Mouse (Mus musculus): ENCODE data around the gene Hpse. TPM values are rescaled to one million over a fixed set of nuclear protein-coding genes. Genes with fewer than 3 reads are reported as not detected.

Hpse gene
- polyA plus RNA-seq, 1 experiment from 2014 or later, result 0.95 TPM

- Histone ChIP-seq H3K4me2 (replicated peaks) (no peak overlapping the region), H3K36me3 (no peaks in the 10 kb centered on the region), H3K27ac (no peak overlapping the region), H3K27me3 (replicated peaks) (no peaks in the 10 kb centered on the region), H3K4me3 (no peak overlapping the region), H3K4me1 (no peaks in the 10 kb centered on the region), H3K9me3 (no peaks in the 10 kb centered on the region), H3K9ac (no peak overlapping the region)
- 89% methylated on average over 8 of the region's 8 CpGs for WGBS
- no peak for ATAC-seq (ENCODE audit: low FRiP score, low read depth)
These were observed 86.9 kb downstream of the Hpse start for GRCm38 (mm10) chr5:100632540-100633129.

Other genes with a start within 250 kb of the Hpse start
- 11.9 and 14.8 TPM in 2 replicates for gene Lin54, start 219.1 kb downstream of the Hpse start, polyA plus RNA-seq (2016; fragmentation: Nextera tagmentation; extraction: Ambion mirVana)
- 184 and 197 TPM in 2 replicates for gene Cops4, start 201.4 kb downstream of the Hpse start, polyA plus RNA-seq (2016; fragmentation: Nextera tagmentation; extraction: Ambion mirVana)
- gene Plac8, start 147.5 kb downstream of the Hpse start, polyA plus RNA-seq (2016; fragmentation: Nextera tagmentation; extraction: Ambion mirVana), result 1.2 and 1.9 TPM in 2 replicates
- 47.5 and 52.5 TPM in 2 replicates for gene Coq2, start 44.6 kb downstream of the Hpse start, polyA plus RNA-seq (2016; fragmentation: Nextera tagmentation; extraction: Ambion mirVana)
- gene Helq, start 78.9 kb upstream of the Hpse start, polyA plus RNA-seq (2016; fragmentation: Nextera tagmentation; extraction: Ambion mirVana), result 21.2 and 21.6 TPM in 2 replicates
- gene Mrps18c, start 78.9 kb upstream of the Hpse start, polyA plus RNA-seq (2016; fragmentation: Nextera tagmentation; extraction: Ambion mirVana), result 168 and 174 TPM in 2 replicates
- gene Abraxas1, start 101.2 kb upstream of the Hpse start, polyA plus RNA-seq (2016; fragmentation: Nextera tagmentation; extraction: Ambion mirVana), result 20.5 and 21.5 TPM in 2 replicates
- 1.9 and 2.2 TPM in 2 replicates for gene Gpat3, start 126.0 kb upstream of the Hpse start, polyA plus RNA-seq (2016; fragmentation: Nextera tagmentation; extraction: Ambion mirVana)